Mouse (Mus musculus) bone marrow, adult 2 months (tissue): ENCODE measurements at regions not wholly inside any gene's neighbourhood (a gene's known extent, or its start where the extent isn't known, plus 50 kb on each side); places are given as distances from the start of the nearest gene placed in this dataset.

Source experiments
- CTCF ChIP-seq: fragments of 200-500 bp; IDR thresholded peaks from 2 replicates; pipeline ENCODE4 v1.5.1; 2011; ENCODE audit warnings: low read length, control low read depth; ENCODE audit not compliant: control insufficient read depth, insufficient read depth
- POLR2A ChIP-seq: fragments of 200-500 bp; IDR thresholded peaks from 2 replicates; pipeline ENCODE4 v1.6.1; 2011; ENCODE audit warnings: low read depth, mild to moderate bottlenecking, control low read depth, low read length, borderline replicate concordance; ENCODE audit not compliant: control insufficient read depth

- TF ChIP-seq CTCF: no peak
- no peak for TF ChIP-seq POLR2A
Observed at GRCm38 (mm10) chr1:189092819-189093218, 85.2 kb upstream of the Kctd3 start.
